Mouse (Mus musculus) ES-Bruce4 (cell line): Measurements from ENCODE around the gene Gstm2.

Source experiments
- CTCF ChIP-seq: IDR thresholded peaks from one replicate; pipeline ENCODE4 v1.8.1; 2011; ENCODE audit warnings: low read depth, low read length
- EP300 ChIP-seq: IDR thresholded peaks from 2 replicates; pipeline ENCODE4 v1.6.1; 2011; ENCODE audit warnings: low read depth, low read length; ENCODE audit not compliant: insufficient read depth
- POLR2A ChIP-seq: IDR thresholded peaks from one replicate; pipeline ENCODE4 v1.8.1; 2011; ENCODE audit warnings: low read length; ENCODE audit not compliant: insufficient read depth

DNA sequence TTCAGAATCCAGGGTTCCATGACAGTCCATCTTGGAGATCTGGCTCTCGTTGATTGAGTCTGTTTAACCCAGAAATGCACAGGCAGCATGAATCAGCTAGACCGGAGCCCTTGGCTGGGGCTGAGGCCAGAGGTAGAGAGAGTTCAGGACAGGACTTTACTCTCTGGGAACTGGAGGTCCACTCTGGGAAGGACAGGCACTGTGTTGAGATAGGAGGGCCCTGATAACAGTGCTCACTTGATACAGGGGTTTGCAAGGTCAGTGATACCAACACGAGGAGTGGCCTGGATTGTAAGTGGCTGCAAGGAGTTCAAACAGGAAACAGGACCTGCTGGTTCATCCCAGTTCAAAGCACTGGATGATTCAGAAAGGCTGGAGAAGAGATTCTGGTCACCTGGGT, 8.6 kb downstream of the Gstm2 start:
- TF ChIP-seq EP300 (no peak), POLR2A (no peak), CTCF (no peak)
